Mouse (Mus musculus): Measurements from ENCODE around the gene Gm45808. TPM values are rescaled to one million over a fixed set of nuclear protein-coding genes. Genes with fewer than 3 reads are reported as not detected.

The Gm45808 gene
- polyA plus RNA-seq, 1 experiment from 2014 or later, result not detected

DNA sequence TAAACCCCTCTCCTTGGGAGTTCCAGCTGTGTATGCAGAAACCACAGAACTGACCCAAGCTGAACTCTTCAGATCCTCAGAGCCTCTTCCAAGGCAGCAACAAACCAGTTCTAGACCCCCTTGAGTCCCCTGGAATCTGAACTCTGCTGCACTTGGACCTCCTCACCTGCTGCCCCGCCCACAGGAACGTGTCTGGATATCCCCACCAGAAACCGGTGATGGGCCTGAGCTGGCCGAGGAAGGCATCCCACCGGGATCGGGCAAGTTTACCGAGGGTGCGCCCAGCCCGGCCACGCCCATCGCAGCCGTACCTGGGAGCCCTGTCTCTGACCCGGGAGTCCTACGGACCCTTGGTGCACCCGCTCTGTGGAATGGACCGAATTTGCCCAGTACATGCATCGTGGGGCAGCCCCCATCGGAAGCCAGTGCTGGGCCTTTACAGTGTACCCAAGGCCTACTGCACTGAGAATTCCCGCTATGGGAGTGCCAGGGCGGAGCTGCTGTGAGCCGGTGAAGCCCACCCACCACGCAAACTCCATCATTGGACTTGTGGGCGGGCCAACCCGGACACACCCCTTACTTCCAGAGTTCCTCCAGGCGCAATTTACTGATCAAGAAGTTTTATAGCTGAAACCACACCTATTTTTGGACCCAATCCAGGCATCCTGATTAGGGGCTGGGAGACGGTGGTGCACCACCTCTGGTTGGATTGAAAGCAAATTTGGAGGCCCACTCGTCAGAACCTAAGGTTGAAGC, 66.6 kb downstream of the Gm45808 start:
- Histone ChIP-seq H3K4me1 (replicated peaks; ENCODE audit: control insufficient read depth, insufficient read depth, low read length) (no peaks in the 10 kb centered on the region), H3K4me3 (ENCODE audit: low read depth, low read length) (no peak overlapping the region), H3K36me3 (ENCODE audit: control insufficient read depth, insufficient read depth, low read length) (peaks cover 17% of the 10 kb centered on the region), H3K9ac (ENCODE audit: low read depth, low read length) (no peak overlapping the region), H3K4me2 (replicated peaks; ENCODE audit: low read depth, low read length) (no peak overlapping the region), H3K27me3 (ENCODE audit: control insufficient read depth, insufficient read depth, low read length) (peaks cover 50% of the 10 kb centered on the region), H3K27ac (ENCODE audit: low read depth, low read length) (no peak overlapping the region), H3K9me3 (ENCODE audit: control insufficient read depth, low read length) (no peaks in the 10 kb centered on the region)
- no peak for DNase-seq (ENCODE audit: low spot score)
- ATAC-seq (ENCODE audit: low FRiP score), result no peak
- WGBS, result 15% methylated on average over 27 of the region's 27 CpGs

DNA sequence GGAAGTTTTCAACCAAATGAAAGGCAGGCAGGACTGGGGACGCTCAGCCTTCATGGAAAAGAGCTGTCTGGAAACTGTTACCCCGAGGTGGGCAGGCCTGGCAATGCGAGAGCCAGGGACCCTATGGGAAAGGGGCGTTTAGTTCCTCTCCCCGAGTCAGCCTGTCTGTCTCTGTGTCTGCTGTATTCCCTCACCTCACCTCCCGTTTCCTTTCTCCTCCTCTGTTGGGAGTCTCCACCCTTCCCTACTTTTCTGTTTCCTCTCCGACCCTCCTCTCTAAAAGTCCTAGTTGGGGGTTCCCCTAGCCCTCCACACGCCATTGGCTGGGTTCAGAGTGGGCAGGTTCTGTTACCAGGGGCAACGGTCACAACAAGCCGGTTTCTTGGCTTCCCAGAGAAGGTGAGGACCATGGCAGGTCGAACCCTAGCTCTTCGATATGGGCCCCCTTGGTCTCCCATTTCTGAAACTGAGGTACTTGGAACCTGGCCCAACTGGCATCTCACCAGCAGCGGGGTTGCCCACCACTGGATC, 68.6 kb downstream of the Gm45808 start:
- WGBS, result 12% methylated on average over 13 of the region's 13 CpGs
- DNase-seq (ENCODE audit: low spot score), result no peak
- H3K27me3 ChIP-seq (ENCODE audit: control insufficient read depth, insufficient read depth, low read length), result peaks cover 70% of the 10 kb centered on the region
- H3K27ac ChIP-seq (ENCODE audit: low read depth, low read length), result no peak overlapping the region
- H3K4me1 ChIP-seq (replicated peaks; ENCODE audit: control insufficient read depth, insufficient read depth, low read length), result no peaks in the 10 kb centered on the region; the same call in 1 of the 2 replicates
- no peaks in the 10 kb centered on the region for H3K9me3 ChIP-seq (ENCODE audit: control insufficient read depth, low read length)
- ATAC-seq (ENCODE audit: low FRiP score), result no peak
- H3K36me3 ChIP-seq (ENCODE audit: control insufficient read depth, insufficient read depth, low read length), result peaks cover 4% of the 10 kb centered on the region; the same call in 1 of the 2 replicates
- no peak overlapping the region for H3K4me2 ChIP-seq (replicated peaks; ENCODE audit: low read depth, low read length)
- H3K9ac ChIP-seq (ENCODE audit: low read depth, low read length), result no peak overlapping the region
- no peak overlapping the region for H3K4me3 ChIP-seq (ENCODE audit: low read depth, low read length)

Other genes with a start within 250 kb of the Gm45808 start
- 1.1 and 2.5 TPM in 2 replicates for gene Cd37, start 247.7 kb downstream of the Gm45808 start, polyA plus RNA-seq (2014; fragmentation: Nextera tagmentation; extraction: Ambion mirVana)
- gene Slc6a16, start 245.7 kb downstream of the Gm45808 start, polyA plus RNA-seq (2014; fragmentation: Nextera tagmentation; extraction: Ambion mirVana), result 0.14 and 0.32 TPM in 2 replicates
- gene Slc6a21, start 209.3 kb downstream of the Gm45808 start, polyA plus RNA-seq (2014; fragmentation: Nextera tagmentation; extraction: Ambion mirVana), result not detected in 2 replicates
- 5.2 and 6.9 TPM in 2 replicates for gene Trpm4, start 153.0 kb downstream of the Gm45808 start, polyA plus RNA-seq (2014; fragmentation: Nextera tagmentation; extraction: Ambion mirVana)
- gene Hrc, start 151.5 kb downstream of the Gm45808 start, polyA plus RNA-seq (2014; fragmentation: Nextera tagmentation; extraction: Ambion mirVana), result 0.68 and 0.77 TPM in 2 replicates
- 8.2 and 9.5 TPM in 2 replicates for gene Ppfia3, start 119.8 kb downstream of the Gm45808 start, polyA plus RNA-seq (2014; fragmentation: Nextera tagmentation; extraction: Ambion mirVana)
- 0.92 and 1.7 TPM in 2 replicates for gene Lin7b, start 116.2 kb downstream of the Gm45808 start, polyA plus RNA-seq (2014; fragmentation: Nextera tagmentation; extraction: Ambion mirVana)
- gene Snrnp70, start 91.1 kb downstream of the Gm45808 start, polyA plus RNA-seq (2014; fragmentation: Nextera tagmentation; extraction: Ambion mirVana), result 76.5 and 114 TPM in 2 replicates
- 0.11 TPM in 1 of 2 replicates, not detected in the other for gene Kcna7, start 81.2 kb downstream of the Gm45808 start, polyA plus RNA-seq (2014; fragmentation: Nextera tagmentation; extraction: Ambion mirVana)
- 0.99 and 1.2 TPM in 2 replicates for gene Ntf5, start 73.1 kb downstream of the Gm45808 start, polyA plus RNA-seq (2014; fragmentation: Nextera tagmentation; extraction: Ambion mirVana)
- 0.47 TPM in 1 of 2 replicates, not detected in the other for gene Lhb, start 66.0 kb downstream of the Gm45808 start, polyA plus RNA-seq (2014; fragmentation: Nextera tagmentation; extraction: Ambion mirVana)
- gene Gys1, start 52.0 kb downstream of the Gm45808 start, polyA plus RNA-seq (2014; fragmentation: Nextera tagmentation; extraction: Ambion mirVana), result 29.2 and 30.6 TPM in 2 replicates
- gene Ruvbl2, start 48.7 kb downstream of the Gm45808 start, polyA plus RNA-seq (2014; fragmentation: Nextera tagmentation; extraction: Ambion mirVana), result 168 and 178 TPM in 2 replicates
- gene Ftl1, start 26.9 kb downstream of the Gm45808 start, polyA plus RNA-seq (2014; fragmentation: Nextera tagmentation; extraction: Ambion mirVana), result 5,748 and 5,943 TPM in 2 replicates
- gene Bax, start 19.9 kb downstream of the Gm45808 start, polyA plus RNA-seq (2014; fragmentation: Nextera tagmentation; extraction: Ambion mirVana), result 128 and 196 TPM in 2 replicates
- gene Tulp2, start 4.9 kb downstream of the Gm45808 start, polyA plus RNA-seq (2014; fragmentation: Nextera tagmentation; extraction: Ambion mirVana), result 0.40 and 0.54 TPM in 2 replicates
- 2.9 and 4.1 TPM in 2 replicates for gene Dhdh, start 2.0 kb upstream of the Gm45808 start, polyA plus RNA-seq (2014; fragmentation: Nextera tagmentation; extraction: Ambion mirVana)
- 88.6 and 92.7 TPM in 2 replicates for gene Nucb1, start 23.6 kb upstream of the Gm45808 start, polyA plus RNA-seq (2014; fragmentation: Nextera tagmentation; extraction: Ambion mirVana)
- gene Ppp1r15a, start 39.5 kb upstream of the Gm45808 start, polyA plus RNA-seq (2014; fragmentation: Nextera tagmentation; extraction: Ambion mirVana), result 15.1 and 15.7 TPM in 2 replicates
- gene Plekha4, start 39.5 kb upstream of the Gm45808 start, polyA plus RNA-seq (2014; fragmentation: Nextera tagmentation; extraction: Ambion mirVana), result 2.1 and 2.3 TPM in 2 replicates
- gene Hsd17b14, start 68.1 kb upstream of the Gm45808 start, polyA plus RNA-seq (2014; fragmentation: Nextera tagmentation; extraction: Ambion mirVana), result 0.45 and 0.46 TPM in 2 replicates
- gene Bcat2, start 83.3 kb upstream of the Gm45808 start, polyA plus RNA-seq (2014; fragmentation: Nextera tagmentation; extraction: Ambion mirVana), result 26.6 and 31.4 TPM in 2 replicates
- gene Fgf21, start 128.7 kb upstream of the Gm45808 start, polyA plus RNA-seq (2014; fragmentation: Nextera tagmentation; extraction: Ambion mirVana), result not detected in 2 replicates
- not detected in 2 replicates for gene Fut1, start 130.5 kb upstream of the Gm45808 start, polyA plus RNA-seq (2014; fragmentation: Nextera tagmentation; extraction: Ambion mirVana)
- 0.12 and 0.18 TPM in 2 replicates for gene Izumo1, start 135.0 kb upstream of the Gm45808 start, polyA plus RNA-seq (2014; fragmentation: Nextera tagmentation; extraction: Ambion mirVana)
- gene Rasip1, start 140.7 kb upstream of the Gm45808 start, polyA plus RNA-seq (2014; fragmentation: Nextera tagmentation; extraction: Ambion mirVana), result 4.9 and 5.1 TPM in 2 replicates
- gene Mamstr, start 153.2 kb upstream of the Gm45808 start, polyA plus RNA-seq (2014; fragmentation: Nextera tagmentation; extraction: Ambion mirVana), result 1.7 and 2.1 TPM in 2 replicates
- gene Fut2, start 179.6 kb upstream of the Gm45808 start, polyA plus RNA-seq (2014; fragmentation: Nextera tagmentation; extraction: Ambion mirVana), result 0.06 and 0.27 TPM in 2 replicates
- 0.21 and 0.22 TPM in 2 replicates for gene Ntn5, start 197.2 kb upstream of the Gm45808 start, polyA plus RNA-seq (2014; fragmentation: Nextera tagmentation; extraction: Ambion mirVana)
- 0.29 and 0.75 TPM in 2 replicates for gene Sec1, start 207.6 kb upstream of the Gm45808 start, polyA plus RNA-seq (2014; fragmentation: Nextera tagmentation; extraction: Ambion mirVana)
- 8.8 and 9.9 TPM in 2 replicates for gene Car11, start 213.0 kb upstream of the Gm45808 start, polyA plus RNA-seq (2014; fragmentation: Nextera tagmentation; extraction: Ambion mirVana)
- 2.2 and 2.8 TPM in 2 replicates for gene Dbp, start 218.3 kb upstream of the Gm45808 start, polyA plus RNA-seq (2014; fragmentation: Nextera tagmentation; extraction: Ambion mirVana)
- gene Rpl18, start 228.6 kb upstream of the Gm45808 start, polyA plus RNA-seq (2014; fragmentation: Nextera tagmentation; extraction: Ambion mirVana), result 904 and 927 TPM in 2 replicates
- gene Sphk2, start 231.2 kb upstream of the Gm45808 start, polyA plus RNA-seq (2014; fragmentation: Nextera tagmentation; extraction: Ambion mirVana), result 13.6 and 17.6 TPM in 2 replicates
- gene Fam83e, start 234.4 kb upstream of the Gm45808 start, polyA plus RNA-seq (2014; fragmentation: Nextera tagmentation; extraction: Ambion mirVana), result 0.80 TPM in 2 replicates
- gene Spaca4, start 239.0 kb upstream of the Gm45808 start, polyA plus RNA-seq (2014; fragmentation: Nextera tagmentation; extraction: Ambion mirVana), result not detected in 2 replicates

All from hindbrain, embryonic 11.5 days (tissue).